Mouse (Mus musculus): Measurements from ENCODE around the gene Garnl3.

- TF ChIP-seq POLR2A (IDR thresholded peaks at IDR 0.05; ENCODE audit: borderline replicate concordance, control insufficient read depth, low read depth, low read length) (no peak), CTCF (IDR thresholded peaks at IDR 0.05; ENCODE audit: control insufficient read depth, insufficient read depth, low read length) (no peak)
Measured at GRCm38 (mm10) chr2:33058926-33059325, 72.5 kb downstream of the Garnl3 start.
